Mouse (Mus musculus) testis, adult 2 months (tissue): ENCODE results near the gene Sec63.

ENCODE experiments used
- CTCF ChIP-seq: fragments of 200-500 bp; IDR thresholded peaks from 2 replicates; pipeline ENCODE4 v1.5.1; 2012; ENCODE audit warnings: low read depth, mild to moderate bottlenecking, inconsistent platforms, low read length, moderate library complexity; ENCODE audit not compliant: control insufficient read depth, insufficient read depth, insufficient replicate concordance
- POLR2A ChIP-seq: fragments of 200-500 bp; IDR thresholded peaks from 2 replicates; pipeline ENCODE4 v1.6.1; 2012; ENCODE audit warnings: low read depth, mild to moderate bottlenecking, inconsistent platforms, low read length, moderate library complexity; ENCODE audit not compliant: control insufficient read depth

- TF ChIP-seq POLR2A (no peak), CTCF (no peak)
Observed at GRCm38 (mm10) chr10:42751813-42752212, 9.5 kb upstream of the Sec63 start.
